Mouse (Mus musculus) liver, adult 2 months (tissue): ENCODE data around the gene Shroom3.

ENCODE experiments used
- CTCF ChIP-seq: fragments of 200-500 bp; IDR thresholded peaks from 2 replicates; pipeline ENCODE4 v1.5.1; 2011; ENCODE audit warnings: low read depth, low read length, control low read depth
- POLR2A ChIP-seq: fragments of 200-500 bp; IDR thresholded peaks from 2 replicates; pipeline ENCODE4 v1.6.1; 2011; ENCODE audit warnings: low read length, control low read depth; ENCODE audit not compliant: insufficient read depth; ENCODE audit errors: extremely low read depth

- TF ChIP-seq CTCF = peak; percentile 67
- TF ChIP-seq POLR2A = no peak
Observed at GRCm38 (mm10) chr5:92921728-92922127, 238.5 kb downstream of the Shroom3 start.
